Mouse (Mus musculus) cerebellum, adult 2 months (tissue): ENCODE results near the gene Hist1h2ap. TPM values are rescaled to one million over a fixed set of nuclear protein-coding genes. Genes with fewer than 3 reads are reported as not detected.

Experiments
- DNase-seq, 2 experiments: peaks; one replicate each; pipeline ENCODE4 v3.0.0; 2021
- H3K27ac ChIP-seq: fragments of 200-500 bp; 2 replicates; pipeline ENCODE4 v1.5.1; 2012; ENCODE audit warnings: low read length, control low read depth, inconsistent platforms; ENCODE audit not compliant: insufficient read depth
- H3K27me3 ChIP-seq: fragments of 200-500 bp; 2 replicates; pipeline ENCODE4 v1.6.1; 2012; ENCODE audit warnings: inconsistent platforms, mild to moderate bottlenecking, low read length, moderate library complexity; ENCODE audit not compliant: control insufficient read depth, insufficient read depth
- H3K4me1 ChIP-seq: fragments of 200-500 bp; 2 replicates; pipeline ENCODE4 v1.6.1; 2011; ENCODE audit warnings: low read length; ENCODE audit not compliant: control insufficient read depth, insufficient read depth
- H3K4me3 ChIP-seq: fragments of 200-500 bp; replicated peaks from 2 replicates; pipeline ENCODE3; 2011; ENCODE audit warnings: mild to moderate bottlenecking, low read depth, low read length, control low read depth; ENCODE audit not compliant: insufficient read depth
- CTCF ChIP-seq: fragments of 200-500 bp; IDR thresholded peaks from 2 replicates; pipeline ENCODE4 v1.5.1; 2011; ENCODE audit warnings: low read depth, mild to moderate bottlenecking, control low read depth, low read length, moderate library complexity, borderline replicate concordance; ENCODE audit not compliant: insufficient read depth
- POLR2A ChIP-seq: fragments of 200-500 bp; IDR thresholded peaks from 2 replicates; pipeline ENCODE4 v1.6.1; 2011; ENCODE audit warnings: low read length, control low read depth, borderline replicate concordance; ENCODE audit not compliant: insufficient read depth
- WGBS: fragments of 180-500 bp; shearing (Covaris S2); methylation state at CpG from one replicate; pipeline ENCODE4 v1.1.7; 2018; 5-methylcytosine and 5-hydroxymethylcytosine counted together
- polyA plus RNA-seq: library from polyadenylated mRNA; depleted of rRNA; stranded (reverse); fragments of >200 nt; gene quantifications from 2 replicates; pipeline ENCODE4 v1.2.3, GENCODE M21; 2012; rRNA removed

The Hist1h2ap gene
- polyA plus RNA-seq, 1 experiment, result 1.6 TPM

GRCm38 (mm10) chr13:21786189-21786898 lies 47.0 kb downstream of the Hist1h2ap start:
- H3K27ac ChIP-seq, result no peak overlapping the region
- 7% methylated on average over 8 of the region's 8 CpGs for WGBS

GRCm38 (mm10) chr13:21784311-21784710 lies 49.0 kb downstream of the Hist1h2ap start:
- no peak overlapping the region for H3K4me3 ChIP-seq
- no peaks in the 10 kb centered on the region for H3K27me3 ChIP-seq
- DNase-seq, result no peak
- H3K4me1 ChIP-seq, result no peaks in the 10 kb centered on the region; the same call in 1 of the 2 replicates
- H3K27ac ChIP-seq, result no peak overlapping the region
- TF ChIP-seq POLR2A (no peak), CTCF (no peak)
- 36% methylated on average over 6 of the region's 6 CpGs for WGBS

More at GRCm38 (mm10) chr13:21786189-21786898, 47.0 kb downstream of the Hist1h2ap start:
- H3K4me3 ChIP-seq, result peak overlapping the region; percentile 23
- TF ChIP-seq CTCF, result no peak
- no peak for TF ChIP-seq POLR2A
- DNase-seq, result no peak
- H3K27me3 ChIP-seq, result no peaks in the 10 kb centered on the region
- 0 out of 2 replicates have a peak, but pooled peaks cover 2% of the 10 kb centered on the region for H3K4me1 ChIP-seq

- peak overlapping the region; percentile 7 for H3K4me3 ChIP-seq
- 1% methylated on average over 9 of the region's 9 CpGs for WGBS
- H3K4me1 ChIP-seq, result no peaks in the 10 kb centered on the region; the same call in 1 of the 2 replicates
- peak; percentile 25 to 32 for DNase-seq
- no peaks in the 10 kb centered on the region for H3K27me3 ChIP-seq
- H3K27ac ChIP-seq, result no peak overlapping the region
- TF ChIP-seq CTCF, result no peak
- no peak for TF ChIP-seq POLR2A
Observed at GRCm38 (mm10) chr13:21783734-21784161, 49.6 kb downstream of the Hist1h2ap start.

- Histone ChIP-seq H3K27ac (peak within 1 kb of the TSS; percentile 40; the same call in 1 of the 2 replicates), H3K27me3 (no peaks in the 10 kb centered on the region), H3K4me3 (peak within 1 kb of the TSS; percentile 50), H3K4me1 (no peaks in the 10 kb centered on the region; the same call in 1 of the 2 replicates)
- WGBS, result under 1% methylated on average over 15 of the region's 20 CpGs
- DNase-seq, result peak; percentile 69 to 88
- TF ChIP-seq POLR2A, result peak; percentile 37; the same call in 1 of the 2 replicates
- no peak for TF ChIP-seq CTCF
Observed at GRCm38 (mm10) chr13:21783255-21783617, 50.1 kb downstream of the Hist1h2ap start, which contains the start of gene Hist1h3i. Hist1h3i (minus strand) TSS chr13:21783370.

Other genes starting within 250 kb of the Hist1h2ap start
- not detected in 2 replicates for gene Olfr1362, start 219.5 kb downstream of the Hist1h2ap start, polyA plus RNA-seq
- 0.03 TPM in 1 of 2 replicates, not detected in the other for gene Olfr11, start 191.0 kb downstream of the Hist1h2ap start, polyA plus RNA-seq
- gene Olfr1361, start 170.1 kb downstream of the Hist1h2ap start, polyA plus RNA-seq, result not detected in 2 replicates
- not detected in 2 replicates for gene Olfr1360, start 156.1 kb downstream of the Hist1h2ap start, polyA plus RNA-seq
- not detected in 2 replicates for gene Olfr1359, start 135.4 kb downstream of the Hist1h2ap start, polyA plus RNA-seq
- gene Hist1h2bl, start 117.4 kb downstream of the Hist1h2ap start, polyA plus RNA-seq, result not detected in 2 replicates
- gene Hist1h2ai, start 117.1 kb downstream of the Hist1h2ap start, polyA plus RNA-seq, result 0.84 and 1.5 TPM in 2 replicates
- 2.9 TPM in 1 of 2 replicates, not detected in the other for gene Hist1h3h, start 115.8 kb downstream of the Hist1h2ap start, polyA plus RNA-seq
- gene Hist1h2bm, start 111.5 kb downstream of the Hist1h2ap start, polyA plus RNA-seq, result not detected in 2 replicates
- 2.4 and 3.6 TPM in 2 replicates for gene Hist1h4j, start 98.4 kb downstream of the Hist1h2ap start, polyA plus RNA-seq
- 16.9 and 17.5 TPM in 2 replicates for gene Hist1h4k, start 83.0 kb downstream of the Hist1h2ap start, polyA plus RNA-seq
- gene Hist1h2ak, start 79.7 kb downstream of the Hist1h2ap start, polyA plus RNA-seq, result 1.9 and 2.4 TPM in 2 replicates
- 1.2 and 2.6 TPM in 2 replicates for gene Hist1h2bn, start 79.4 kb downstream of the Hist1h2ap start, polyA plus RNA-seq
- 0.27 and 0.41 TPM in 2 replicates for gene Hist1h1b, start 52.9 kb downstream of the Hist1h2ap start, polyA plus RNA-seq
- gene Hist1h3i, start 50.1 kb downstream of the Hist1h2ap start, polyA plus RNA-seq, result 1.9 and 4.9 TPM in 2 replicates
- not detected in 2 replicates for gene Hist1h2an, start 46.3 kb downstream of the Hist1h2ap start, polyA plus RNA-seq
- gene Hist1h2bp, start 46.0 kb downstream of the Hist1h2ap start, polyA plus RNA-seq, result not detected in 2 replicates
- 1.2 and 2.3 TPM in 2 replicates for gene Hist1h2bq, start 23.3 kb downstream of the Hist1h2ap start, polyA plus RNA-seq
- not detected in 2 replicates for gene Hist1h2ao, start 23.0 kb downstream of the Hist1h2ap start, polyA plus RNA-seq
- not detected in 2 replicates for gene Hist1h4m, start 21.8 kb downstream of the Hist1h2ap start, polyA plus RNA-seq
- 12.7 and 19.8 TPM in 2 replicates for gene Hist1h4n, start 1.3 kb downstream of the Hist1h2ap start, polyA plus RNA-seq
- 0.16 and 1.3 TPM in 2 replicates for gene Hist1h2br, start 236 bp upstream of the Hist1h2ap start, polyA plus RNA-seq
- 0.95 and 1.0 TPM in 2 replicates for gene Zfp184, start 111.6 kb upstream of the Hist1h2ap start, polyA plus RNA-seq
- gene Pom121l2, start 147.7 kb upstream of the Hist1h2ap start, polyA plus RNA-seq, result not detected in 2 replicates
- 0.36 and 1.1 TPM in 2 replicates for gene Prss16, start 176.2 kb upstream of the Hist1h2ap start, polyA plus RNA-seq
- not detected in 2 replicates for gene Hist1h2ah, start 202.1 kb upstream of the Hist1h2ap start, polyA plus RNA-seq
- gene Hist1h2bk, start 202.4 kb upstream of the Hist1h2ap start, polyA plus RNA-seq, result 0.34 TPM in 1 of 2 replicates, not detected in the other
- gene Hist1h4i, start 207.9 kb upstream of the Hist1h2ap start, polyA plus RNA-seq, result 8.8 and 9.8 TPM in 2 replicates
- gene Hist1h2ag, start 209.4 kb upstream of the Hist1h2ap start, polyA plus RNA-seq, result 0.60 and 1.1 TPM in 2 replicates
- 0.97 and 1.5 TPM in 2 replicates for gene Hist1h2bj, start 209.7 kb upstream of the Hist1h2ap start, polyA plus RNA-seq